Mouse (Mus musculus) erythroblast, embryonic 14.5 days (primary cell): ENCODE measurements around the gene Mr1. TPM values are rescaled to one million over a fixed set of nuclear protein-coding genes. Genes with fewer than 3 reads are reported as not detected.
"Not testable (repeated sequence)": the region's sequence is repeated elsewhere in the genome, so short reads cannot be mapped to it uniquely, and the experiment has no call there.

Experiments used
- H3K27me3 ChIP-seq: 2 replicates; pipeline ENCODE4 v1.6.1; 2012; ENCODE audit warnings: inconsistent platforms; ENCODE audit not compliant: control insufficient read depth
- H3K36me3 ChIP-seq: 2 replicates; pipeline ENCODE4 v1.6.1; 2012; ENCODE audit warnings: mild to moderate bottlenecking, inconsistent platforms; ENCODE audit not compliant: control insufficient read depth
- H3K4me1 ChIP-seq: 2 replicates; pipeline ENCODE4 v1.6.1; 2012; ENCODE audit warnings: inconsistent platforms; ENCODE audit not compliant: control insufficient read depth
- H3K4me3 ChIP-seq: replicated peaks from 2 replicates; pipeline ENCODE3; 2012; ENCODE audit warnings: moderate library complexity, mild to moderate bottlenecking, inconsistent platforms
- H3K9me3 ChIP-seq: 2 replicates; pipeline ENCODE4 v1.6.1; 2012; ENCODE audit warnings: low read length, inconsistent platforms, mixed read lengths; ENCODE audit not compliant: control insufficient read depth
- GATA1 ChIP-seq: IDR thresholded peaks from 2 replicates; pipeline ENCODE4 v1.6.1; 2012; ENCODE audit warnings: low read length, inconsistent platforms, mixed read lengths
- TAL1 ChIP-seq: IDR thresholded peaks from 3 replicates; pipeline ENCODE4 v1.6.1; 2012; ENCODE audit warnings: low read length, inconsistent platforms, mixed read lengths
- polyA plus RNA-seq: library from polyadenylated mRNA; stranded (reverse); fragments of >175 nt; gene quantifications from 2 replicates; pipeline ENCODE4 v1.2.3, GENCODE M21; 2012

The Mr1 gene
- not detected in 2 replicates for polyA plus RNA-seq

DNA sequence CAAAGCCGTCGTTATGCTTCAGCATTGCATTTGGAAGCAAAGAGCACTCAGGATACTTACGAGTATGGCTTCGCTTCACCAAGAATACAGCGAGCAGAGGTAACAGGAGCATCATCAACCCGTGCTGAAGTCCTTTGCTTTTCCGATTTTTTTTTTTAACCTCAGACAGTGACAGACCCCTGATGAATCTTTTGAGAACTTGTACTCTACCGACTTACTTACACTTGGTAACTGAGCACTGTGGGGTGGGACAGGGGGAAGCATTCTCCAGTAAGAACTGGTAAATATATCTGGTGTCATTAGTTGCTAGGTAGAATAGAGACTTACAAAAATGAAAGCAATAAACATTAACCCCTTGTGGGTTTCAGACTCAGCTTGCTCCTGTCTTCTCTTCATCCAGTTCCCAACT is at the start of gene Mr1:
Gene Mr1 (minus strand): TSS at position 243 of the 409 bp plus-strand sequence.
- no peaks in the 10 kb centered on the region for H3K36me3 ChIP-seq
- peak within 1 kb of the TSS; percentile 35 for H3K4me3 ChIP-seq
- H3K9me3 ChIP-seq, result no peaks in the 10 kb centered on the region
- TF ChIP-seq GATA1 (no peak), TAL1 (no peak)
- H3K27me3 ChIP-seq, result no peaks in the 10 kb centered on the region
- H3K4me1 ChIP-seq, result peaks cover 6% of the 10 kb centered on the region

DNA sequence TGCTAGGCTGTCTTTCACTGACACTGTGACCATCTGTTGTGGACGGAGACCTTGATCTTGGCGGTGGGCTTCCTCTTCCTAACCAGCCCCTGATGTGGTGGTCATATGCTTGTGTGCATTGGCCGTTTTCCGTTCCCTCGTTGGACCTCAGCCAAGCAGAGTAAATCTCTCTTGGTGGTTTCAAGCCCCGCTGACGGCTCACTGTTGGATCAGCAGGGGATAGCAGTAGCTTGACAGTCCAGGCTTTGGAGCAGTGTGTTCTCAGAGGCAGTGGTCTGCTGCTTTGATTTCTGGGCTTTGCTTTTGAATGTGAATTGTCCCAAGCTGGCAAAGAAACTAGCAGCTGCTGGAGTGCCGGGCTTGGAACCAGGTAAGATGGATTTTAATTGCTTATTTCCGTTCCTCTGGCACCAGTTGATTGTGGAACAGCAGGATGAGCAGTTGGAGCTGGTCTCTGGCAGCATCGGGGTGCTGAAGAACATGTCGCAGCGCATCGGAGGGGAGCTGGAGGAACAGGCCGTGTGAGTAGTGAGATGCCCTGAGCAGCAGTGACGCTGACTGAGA is 46.3 kb upstream of the Mr1 start:
- TF ChIP-seq TAL1 (no peak), GATA1 (no peak)
- H3K27me3 ChIP-seq, result no peaks in the 10 kb centered on the region
- peaks cover 27% of the 10 kb centered on the region for H3K36me3 ChIP-seq
- no peak overlapping the region for H3K4me3 ChIP-seq
- peaks cover 5% of the 10 kb centered on the region; the same call in 1 of the 2 replicates for H3K4me1 ChIP-seq
- H3K9me3 ChIP-seq, result no peaks in the 10 kb centered on the region

DNA sequence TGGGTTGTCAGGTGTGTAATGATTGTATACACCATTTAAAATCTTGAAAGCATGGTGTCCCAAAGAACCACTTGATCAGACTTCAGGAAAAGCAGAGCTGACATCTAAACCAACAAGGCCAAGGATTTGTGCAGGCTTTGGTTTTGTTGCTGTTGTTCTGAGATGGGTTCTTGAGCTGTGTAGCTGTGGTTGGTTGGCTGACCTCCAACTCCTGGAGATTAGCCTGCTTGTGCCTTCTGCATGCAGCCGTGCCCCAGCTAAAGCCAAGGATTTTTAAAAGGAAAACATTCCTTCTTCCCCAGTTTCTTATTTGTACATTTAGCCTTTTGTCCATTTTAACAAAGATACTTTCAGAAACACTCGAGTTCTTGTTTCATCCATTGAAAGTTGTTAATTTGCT is 45.1 kb upstream of the Mr1 start:
- Histone ChIP-seq H3K4me1 (peaks cover 5% of the 10 kb centered on the region; the same call in 1 of the 2 replicates), H3K36me3 (peaks cover 25% of the 10 kb centered on the region), H3K9me3 (no peaks in the 10 kb centered on the region), H3K4me3 (no peak overlapping the region), H3K27me3 (no peaks in the 10 kb centered on the region)
- TF ChIP-seq GATA1 (no peak), TAL1 (no peak)

DNA sequence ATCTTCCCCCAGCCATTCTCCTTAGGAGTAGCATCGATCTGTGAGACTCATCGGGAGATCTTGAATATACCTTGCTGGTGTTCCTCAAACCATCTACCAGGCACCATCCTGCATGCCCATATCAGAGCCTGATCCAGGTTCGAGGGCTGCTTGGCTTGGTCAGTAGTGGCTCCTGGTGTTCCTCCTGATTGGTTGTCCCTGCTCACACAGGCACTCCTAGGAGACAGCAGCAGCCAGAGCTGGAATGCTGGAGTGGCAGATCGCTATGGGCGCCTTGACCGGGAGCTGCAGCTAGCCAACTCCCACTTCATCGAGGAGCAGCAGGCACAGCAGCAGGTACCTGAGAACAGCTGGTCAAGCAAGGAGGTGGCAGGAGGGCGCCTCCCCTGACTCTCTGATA is 44.6 kb upstream of the Mr1 start:
- TF ChIP-seq GATA1 (no peak), TAL1 (no peak)
- peaks cover 25% of the 10 kb centered on the region for H3K36me3 ChIP-seq

DNA sequence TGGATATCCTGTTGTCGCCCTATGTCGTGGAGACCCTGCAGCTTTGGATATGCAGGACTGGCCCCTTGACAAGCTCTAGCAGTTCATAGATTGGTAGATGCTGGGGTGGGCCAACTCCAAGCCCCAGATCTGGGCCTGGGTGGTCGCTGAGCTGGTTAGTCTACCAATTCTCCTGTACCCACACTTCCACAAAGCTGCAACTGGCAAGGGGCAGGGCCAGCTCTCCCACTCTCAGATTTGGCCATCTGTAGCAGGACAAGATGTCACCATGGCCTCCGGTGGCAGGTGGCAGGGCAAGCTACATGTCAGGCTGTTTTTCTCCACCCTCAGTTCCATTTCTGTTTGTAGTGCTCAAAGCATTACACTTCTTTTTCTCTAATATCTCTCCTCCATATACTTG is 42.0 kb upstream of the Mr1 start:
- no peaks in the 10 kb centered on the region for H3K9me3 ChIP-seq
- no peak overlapping the region for H3K4me3 ChIP-seq
- peaks cover 5% of the 10 kb centered on the region; the same call in 1 of the 2 replicates for H3K4me1 ChIP-seq
- TF ChIP-seq GATA1 (no peak), TAL1 (no peak)
- H3K36me3 ChIP-seq, result peaks cover 20% of the 10 kb centered on the region
- H3K27me3 ChIP-seq, result no peaks in the 10 kb centered on the region

More for the DNA sequence above, 44.6 kb upstream of the Mr1 start:
- Histone ChIP-seq H3K9me3 (no peaks in the 10 kb centered on the region), H3K4me1 (peaks cover 5% of the 10 kb centered on the region; the same call in 1 of the 2 replicates), H3K27me3 (no peaks in the 10 kb centered on the region), H3K4me3 (no peak overlapping the region)

DNA sequence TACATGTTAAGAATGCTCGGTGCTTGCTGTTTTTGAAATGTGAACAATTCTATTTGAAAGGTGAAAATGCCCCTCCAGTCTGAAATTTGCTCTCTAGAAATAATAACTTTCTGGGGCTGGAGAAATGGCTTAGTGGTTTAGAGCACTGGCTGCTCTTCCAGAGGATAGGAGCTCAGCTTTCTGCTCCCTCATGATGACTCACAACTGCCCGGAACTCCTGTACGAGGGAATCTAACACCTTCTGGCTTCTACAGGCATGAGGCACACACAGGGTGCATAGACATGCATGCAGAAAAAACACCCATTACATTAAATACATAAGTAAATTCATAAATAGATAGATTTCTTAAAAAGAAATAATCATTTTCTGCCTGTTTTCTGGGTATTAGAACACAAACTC is 37.6 kb upstream of the Mr1 start:
- peaks cover 3% of the 10 kb centered on the region for H3K36me3 ChIP-seq

DNA sequence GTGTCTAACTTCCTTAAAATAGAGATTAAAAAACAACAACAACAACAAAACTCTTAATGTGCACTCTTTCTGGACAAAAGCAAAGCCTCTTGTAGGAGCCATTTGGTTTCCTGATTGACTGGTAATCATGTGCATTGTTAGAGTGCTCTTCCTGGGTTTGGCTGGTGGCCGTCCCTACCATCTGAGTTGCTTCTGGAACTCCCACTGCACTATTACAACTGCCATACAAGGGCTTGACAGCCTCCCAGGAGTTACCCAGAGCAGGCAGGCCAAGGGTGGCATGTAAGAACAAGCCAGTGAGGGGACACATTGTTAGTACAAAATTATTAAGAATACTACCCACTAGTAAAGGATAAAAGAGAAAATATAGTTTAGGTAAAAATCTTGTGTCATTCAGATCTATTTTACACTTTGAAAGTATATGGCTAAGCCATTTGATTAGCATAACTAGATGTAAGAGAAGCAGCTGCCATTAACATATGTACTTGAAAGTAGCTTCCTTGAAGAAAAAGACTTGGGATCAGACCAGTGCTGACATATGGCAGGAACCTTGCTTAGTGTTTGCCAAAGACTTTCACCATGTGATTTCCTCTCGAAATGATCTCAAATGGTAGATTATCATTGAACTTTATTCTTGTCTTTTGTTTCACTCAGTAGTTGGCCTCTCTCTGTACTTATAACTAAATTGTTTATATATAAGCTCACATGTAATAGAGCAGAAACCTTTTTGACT is 31.7 kb upstream of the Mr1 start:
- H3K36me3 ChIP-seq, result peaks cover 9% of the 10 kb centered on the region

More for the DNA sequence above, 37.6 kb upstream of the Mr1 start:
- Histone ChIP-seq H3K27me3 (no peaks in the 10 kb centered on the region), H3K4me3 (no peak overlapping the region), H3K4me1 (peaks cover 5% of the 10 kb centered on the region), H3K9me3 (no peaks in the 10 kb centered on the region)
- TF ChIP-seq GATA1 (no peak), TAL1 (no peak)

DNA sequence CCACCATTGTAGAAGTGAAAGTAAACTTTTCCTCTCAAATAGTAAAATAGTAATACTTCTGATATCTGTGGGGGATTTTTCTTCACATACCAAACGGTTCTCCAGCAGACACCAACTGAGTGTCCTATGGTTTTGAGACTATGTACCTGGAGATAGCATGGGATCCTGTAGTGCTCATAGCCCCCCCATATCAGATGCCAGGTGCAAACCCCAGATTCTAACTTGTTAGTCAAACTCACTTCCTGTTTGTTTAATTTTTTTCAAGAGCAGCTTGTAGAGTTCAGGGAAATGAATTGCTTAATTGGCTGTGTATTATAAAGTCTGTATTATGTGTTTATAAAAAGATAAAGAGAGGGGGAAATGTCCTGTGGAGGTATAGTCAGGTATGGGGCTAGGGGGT is 27.8 kb upstream of the Mr1 start:
- Histone ChIP-seq H3K9me3 (no peaks in the 10 kb centered on the region), H3K27me3 (no peaks in the 10 kb centered on the region), H3K4me3 (no peak overlapping the region), H3K4me1 (no peaks in the 10 kb centered on the region), H3K36me3 (peaks cover 9% of the 10 kb centered on the region)
- no peak for TF ChIP-seq GATA1
- no peak for TF ChIP-seq TAL1

More for the DNA sequence above, 31.7 kb upstream of the Mr1 start:
- Histone ChIP-seq H3K4me3 (no peak overlapping the region), H3K27me3 (no peaks in the 10 kb centered on the region), H3K4me1 (peaks cover 5% of the 10 kb centered on the region), H3K9me3 (no peaks in the 10 kb centered on the region)
- no peak for TF ChIP-seq GATA1
- TF ChIP-seq TAL1, result no peak

DNA sequence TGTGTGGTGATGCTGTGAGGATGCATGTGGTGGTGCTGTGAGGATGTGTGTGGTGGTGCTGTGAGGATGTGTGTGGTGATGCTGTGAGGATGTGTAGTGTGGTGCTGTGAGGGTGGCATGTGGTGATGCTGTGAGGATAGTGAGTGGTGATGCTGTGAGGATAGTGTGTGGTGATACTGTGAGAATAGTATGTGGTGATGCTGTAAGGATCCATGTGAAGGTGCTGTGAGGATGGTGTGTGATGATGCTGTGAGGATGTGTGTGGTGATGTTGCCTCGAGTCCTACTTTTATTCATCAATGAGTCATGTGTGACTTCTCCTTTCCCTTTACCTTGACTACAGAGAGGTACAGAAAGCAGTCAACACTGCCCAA is 27.0 kb upstream of the Mr1 start:
- not testable (repeated sequence) for H3K27me3 ChIP-seq, H3K4me3 ChIP-seq, H3K36me3 ChIP-seq, H3K4me1 ChIP-seq, H3K9me3 ChIP-seq
